Mouse (Mus musculus): ENCODE results near the gene E130218I03Rik.

Gene E130218I03Rik

GRCm38 (mm10) chr4:134252131-134252910 lies 8.9 kb downstream of the E130218I03Rik start:
- no peak for DNase-seq (ENCODE audit: low read depth)

GRCm38 (mm10) chr4:134252911-134253721 lies 9.7 kb downstream of the E130218I03Rik start:
- no peak for DNase-seq (ENCODE audit: low read depth)

DNA sequence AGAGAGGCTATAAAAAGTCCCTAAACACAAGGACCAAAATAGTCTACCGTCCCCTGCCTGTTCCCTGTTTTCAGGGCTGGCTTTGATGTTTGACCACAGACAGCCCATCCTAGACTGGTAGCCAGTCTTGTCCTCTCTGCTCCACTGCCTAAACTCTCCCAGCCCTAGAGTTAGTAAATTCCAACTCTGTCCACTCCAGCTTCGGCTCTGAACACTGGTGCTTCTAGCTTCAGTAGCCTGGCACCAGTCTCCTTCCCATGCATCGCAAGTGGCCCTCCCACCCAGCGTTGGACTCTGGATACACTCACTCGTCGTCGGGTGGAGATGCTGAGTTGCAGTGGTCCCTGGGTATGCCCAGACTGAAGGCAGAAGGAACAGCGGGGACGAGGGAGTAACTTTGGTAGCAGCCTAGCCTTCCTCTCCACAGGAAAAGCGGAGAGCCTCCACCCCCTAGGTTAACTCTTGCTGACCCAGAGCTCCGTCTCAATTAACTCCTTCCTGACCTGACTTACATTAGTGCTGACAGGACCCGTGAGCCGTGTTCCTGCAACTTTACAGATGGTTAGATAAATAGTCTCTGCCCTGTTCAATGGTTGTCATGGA lies 10.4 kb downstream of the E130218I03Rik start, which contains the start of gene Grrp1:
Grrp1 (minus strand) TSS at position 385 of the 603 bp plus-strand sequence.
- no peak for DNase-seq (ENCODE audit: low read depth)

- no peak for DNase-seq (ENCODE audit: low read depth)
Observed at GRCm38 (mm10) chr4:134254835-134255234, 11.4 kb downstream of the E130218I03Rik start.

GRCm38 (mm10) chr4:134255854-134256253 lies 12.4 kb downstream of the E130218I03Rik start:
- DNase-seq (ENCODE audit: low read depth): no peak

- no peak for DNase-seq (ENCODE audit: low read depth)
Observed at GRCm38 (mm10) chr4:134256407-134257197, 13.1 kb downstream of the E130218I03Rik start.

- DNase-seq (ENCODE audit: low read depth): no peak
Observed at GRCm38 (mm10) chr4:134257198-134258009, 13.9 kb downstream of the E130218I03Rik start.

- peak; percentile 49 for DNase-seq (ENCODE audit: low read depth)
Observed at GRCm38 (mm10) chr4:134258354-134258753, 14.9 kb downstream of the E130218I03Rik start.

DNA sequence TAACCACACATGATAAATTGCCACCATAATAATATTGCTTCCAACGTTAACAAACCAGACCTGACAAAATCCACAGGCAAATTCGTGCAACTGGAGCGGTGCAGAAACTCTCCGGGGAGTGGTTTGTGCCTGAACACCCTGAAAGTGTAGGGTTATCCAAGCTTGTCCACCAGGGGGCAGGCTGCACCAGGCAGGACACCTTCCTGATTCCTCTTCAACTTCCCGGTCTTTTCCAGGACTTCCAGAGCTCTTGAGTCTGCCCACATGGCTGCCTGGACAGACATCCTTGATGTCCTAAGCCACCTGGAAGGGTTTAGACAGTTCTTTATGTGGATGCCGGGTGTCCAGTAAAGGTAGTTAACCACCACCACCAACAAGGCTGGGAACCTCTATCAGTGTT lies 19.7 kb downstream of the E130218I03Rik start:
- DNase-seq (ENCODE audit: low read depth): peak; percentile 33

DNA sequence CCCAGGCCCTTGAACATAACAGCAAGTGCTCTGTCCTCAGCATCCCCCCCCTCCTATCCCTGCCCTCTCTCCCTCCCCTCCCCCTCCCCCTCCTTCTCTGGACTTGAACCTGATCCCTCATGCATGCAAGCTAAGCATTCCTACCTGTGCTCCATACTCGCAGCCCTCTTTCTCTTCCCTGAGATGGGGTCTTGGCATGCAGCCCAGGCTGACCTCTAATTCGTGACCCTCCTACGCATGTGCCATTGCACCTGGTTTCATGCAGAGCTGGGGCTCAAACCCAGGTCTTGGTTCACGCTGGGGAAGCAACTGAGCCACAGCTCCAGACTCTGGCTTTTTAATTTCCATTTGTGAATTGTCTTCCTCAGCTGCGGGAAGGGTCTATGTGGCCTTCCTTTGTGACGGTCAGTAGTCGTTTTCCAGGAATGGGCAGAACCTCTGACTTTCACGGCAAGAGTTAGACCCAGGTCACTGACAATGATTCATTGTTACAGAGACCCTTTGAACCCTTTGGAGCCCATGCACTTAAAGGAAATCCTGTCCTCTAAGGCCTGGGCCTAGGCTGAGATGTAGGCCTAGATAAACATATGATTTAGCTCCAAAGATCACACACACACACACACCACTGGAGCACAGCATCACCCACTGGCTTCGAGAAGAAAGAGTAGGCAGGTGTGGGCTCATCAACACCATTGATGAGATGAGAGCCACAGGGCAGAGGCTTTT lies 22.6 kb downstream of the E130218I03Rik start:
- DNase-seq (ENCODE audit: low read depth): no peak

- DNase-seq (ENCODE audit: low read depth): peak; percentile 89
Observed at GRCm38 (mm10) chr4:134268102-134268655, 24.7 kb downstream of the E130218I03Rik start.

- DNase-seq (ENCODE audit: low read depth): peak; percentile 55
Observed at GRCm38 (mm10) chr4:134269622-134270021, 26.2 kb downstream of the E130218I03Rik start.

DNA sequence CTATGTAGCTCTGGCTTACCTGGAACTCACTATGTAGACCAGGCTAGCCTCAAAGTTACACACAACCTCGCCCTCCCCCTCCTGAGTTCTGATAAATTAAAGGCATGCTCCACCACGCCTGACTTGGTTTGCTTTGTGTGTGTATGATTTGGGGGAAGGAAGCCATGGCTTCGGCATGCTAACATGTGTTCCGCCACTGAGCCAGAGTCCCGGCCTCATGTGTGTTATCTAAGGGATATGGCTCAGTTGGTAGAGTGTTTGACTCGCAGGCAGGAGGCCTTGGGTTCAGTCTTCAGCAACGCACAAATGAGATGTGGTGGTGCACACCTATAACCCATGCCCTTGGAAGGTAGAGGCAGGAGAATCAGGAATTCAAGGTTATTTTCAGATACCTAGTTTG lies 28.5 kb downstream of the E130218I03Rik start:
- no peak for DNase-seq (ENCODE audit: low read depth)

- DNase-seq (ENCODE audit: low read depth): peak; percentile 55
Observed at GRCm38 (mm10) chr4:134272731-134273416, 29.4 kb downstream of the E130218I03Rik start.

- DNase-seq (ENCODE audit: low read depth): peak; percentile 93
Observed at GRCm38 (mm10) chr4:134273417-134274345, 30.2 kb downstream of the E130218I03Rik start.

DNA sequence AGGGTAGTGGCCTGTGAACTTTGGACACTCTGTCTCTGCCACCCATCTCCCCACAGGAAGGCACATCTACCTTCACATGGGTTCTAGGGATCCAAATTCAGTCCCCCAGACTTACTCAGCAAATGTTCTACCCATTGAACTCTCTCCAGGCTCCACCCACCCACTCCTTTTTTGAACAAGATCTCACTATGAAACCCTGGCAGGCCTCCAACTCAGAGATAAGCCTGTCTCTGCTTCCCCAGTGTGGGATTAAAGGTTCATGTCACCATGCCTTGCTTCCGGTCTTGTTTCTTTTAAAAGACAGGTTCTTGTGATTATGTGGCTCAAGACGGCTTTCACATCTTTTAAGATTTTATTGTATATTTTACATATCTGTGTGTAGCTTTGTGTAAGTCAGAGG lies 41.5 kb downstream of the E130218I03Rik start:
- DNase-seq (ENCODE audit: low read depth): peak; percentile 38

- peak; percentile 72 for DNase-seq (ENCODE audit: low read depth)
Observed at GRCm38 (mm10) chr4:134286226-134287167, 43.0 kb downstream of the E130218I03Rik start.
